Mouse (Mus musculus) limb, embryonic 14.5 days (tissue): Measurements from ENCODE around the gene Fam81a. TPM values are rescaled to one million over a fixed set of nuclear protein-coding genes. Genes with fewer than 3 reads are reported as not detected.
A peak's percentile ranks its signal among the peaks of the same experiment; 100 is the strongest.

ENCODE experiments used
- ATAC-seq: fragments of 200-750 bp; cut with Nextera tagmentation; 2 replicates; pipeline ENCODE4 v1.8.0; 2017; ENCODE audit warnings: low read depth, moderate number of reproducible peaks, moderate TSS enrichment; ENCODE audit not compliant: low FRiP score
- DNase-seq: peaks from one replicate; pipeline ENCODE4 v3.0.0-alpha.2; 2015; ENCODE audit warnings: low spot score
- H3K27ac ChIP-seq: fragments of 300-500 bp; sonication (generic); replicated peaks from 2 replicates; pipeline ENCODE4 v1.5.1; 2014; ENCODE audit warnings: low read depth, mild to moderate bottlenecking, low read length, moderate library complexity, mixed read lengths
- H3K27me3 ChIP-seq: fragments of 300-500 bp; sonication (generic); 2 replicates; pipeline ENCODE4 v1.6.1; 2014; ENCODE audit warnings: low read length, mixed read lengths; ENCODE audit not compliant: control insufficient read depth, insufficient read depth
- H3K36me3 ChIP-seq: fragments of 300-500 bp; sonication (generic); 2 replicates; pipeline ENCODE4 v1.6.1; 2014; ENCODE audit warnings: mild to moderate bottlenecking, low read length, moderate library complexity, mixed read lengths; ENCODE audit not compliant: control insufficient read depth, insufficient read depth
- H3K4me1 ChIP-seq: fragments of 300-500 bp; sonication (generic); 2 replicates; pipeline ENCODE4 v1.6.1; 2014; ENCODE audit warnings: antibody characterized with exemption, low read length, mixed read lengths; ENCODE audit not compliant: control insufficient read depth, insufficient read depth
- H3K4me2 ChIP-seq: fragments of 300-500 bp; sonication (generic); replicated peaks from 2 replicates; pipeline ENCODE4 v1.6.1; 2014; ENCODE audit warnings: low read depth, mild to moderate bottlenecking, low read length, moderate library complexity; ENCODE audit not compliant: severe bottlenecking
- H3K4me3 ChIP-seq: fragments of 300-500 bp; sonication (generic); replicated peaks from 2 replicates; pipeline ENCODE4 v1.5.1; 2014; ENCODE audit warnings: low read length
- H3K9ac ChIP-seq: fragments of 300-500 bp; sonication (generic); 2 replicates; pipeline ENCODE4 v1.6.1; 2014; ENCODE audit warnings: mild to moderate bottlenecking, low read depth, low read length, moderate library complexity; ENCODE audit not compliant: severe bottlenecking
- H3K9me3 ChIP-seq: fragments of 300-500 bp; sonication (generic); 2 replicates; pipeline ENCODE4 v1.6.1; 2016; ENCODE audit warnings: low read length; ENCODE audit not compliant: control insufficient read depth
- POLR2A ChIP-seq: fragments of 200-500 bp; IDR thresholded peaks from 2 replicates; pipeline ENCODE4 v1.8.0; 2012; ENCODE audit warnings: inconsistent platforms, mild to moderate bottlenecking, moderate library complexity, borderline replicate concordance; ENCODE audit not compliant: insufficient read depth, insufficient read length; ENCODE audit errors: extremely low read depth
- WGBS: fragments of 180-500 bp; shearing (Covaris S2); extraction: QIAGEN DNeasy Blood & Tissue Kit; methylation state at CpG from one replicate; pipeline ENCODE4 v1.1.7; 2014; 5-methylcytosine and 5-hydroxymethylcytosine counted together
- polyA plus RNA-seq, 2 experiments: library from polyadenylated mRNA; depleted of rRNA in 1 of 2; stranded (reverse) in 1 of 2; unstranded in 1 of 2; fragments of >200 nt; fragmentation: Nextera tagmentation in 1 of 2; extraction: Ambion mirVana in 1 of 2; gene quantifications; 2 replicates each; pipeline versions ENCODE4 v1.2.1 to v1.2.3; 2012 to 2014

Gene Fam81a
- polyA plus RNA-seq, 2 experiments, result 3.2 to 6.7 TPM

- Histone ChIP-seq H3K36me3 (no peaks in the 10 kb centered on the region), H3K4me3 (no peak overlapping the region), H3K4me2 (no peak overlapping the region), H3K9ac (no peak overlapping the region), H3K27ac (no peak overlapping the region), H3K9me3 (no peaks in the 10 kb centered on the region), H3K27me3 (no peaks in the 10 kb centered on the region), H3K4me1 (peaks cover 8% of the 10 kb centered on the region)
- DNase-seq, result peak; percentile 36
- TF ChIP-seq POLR2A, result no peak
- no peak for ATAC-seq
- WGBS, result 60% methylated on average over 2 of the region's 2 CpGs
Observed at GRCm38 (mm10) chr9:70080976-70081375, 61.4 kb downstream of the Fam81a start.

- Histone ChIP-seq H3K4me2 (no peak overlapping the region), H3K4me1 (peaks cover 8% of the 10 kb centered on the region), H3K27me3 (no peaks in the 10 kb centered on the region), H3K4me3 (no peak overlapping the region), H3K9me3 (no peaks in the 10 kb centered on the region), H3K27ac (no peak overlapping the region), H3K9ac (no peak overlapping the region), H3K36me3 (no peaks in the 10 kb centered on the region)
- no peak for DNase-seq
- ATAC-seq, result no peak
- 80% methylated on average over 9 of the region's 9 CpGs for WGBS
- no peak for TF ChIP-seq POLR2A
Observed at GRCm38 (mm10) chr9:70080027-70080800, 62.1 kb downstream of the Fam81a start.

GRCm38 (mm10) chr9:70078034-70078433, 64.3 kb downstream of the Fam81a start:
- 84% methylated on average over 3 of the region's 3 CpGs for WGBS
- TF ChIP-seq POLR2A, result no peak
- Histone ChIP-seq H3K9ac (no peak overlapping the region), H3K27ac (no peak overlapping the region), H3K4me1 (peaks cover 8% of the 10 kb centered on the region), H3K9me3 (no peaks in the 10 kb centered on the region), H3K36me3 (no peaks in the 10 kb centered on the region), H3K27me3 (no peaks in the 10 kb centered on the region), H3K4me2 (no peak overlapping the region), H3K4me3 (no peak overlapping the region)
- ATAC-seq (no peak), DNase-seq (no peak)

- H3K27ac ChIP-seq, result no peak overlapping the region
- no peak for TF ChIP-seq POLR2A
- 63% methylated on average over 7 of the region's 7 CpGs for WGBS
- H3K4me2 ChIP-seq, result no peak overlapping the region
- H3K4me1 ChIP-seq, result no peaks in the 10 kb centered on the region
- no peak overlapping the region for H3K4me3 ChIP-seq
- H3K9ac ChIP-seq, result no peak overlapping the region
- no peaks in the 10 kb centered on the region for H3K27me3 ChIP-seq
- no peaks in the 10 kb centered on the region for H3K36me3 ChIP-seq
- no peak for ATAC-seq
- H3K9me3 ChIP-seq, result no peaks in the 10 kb centered on the region
- DNase-seq, result no peak
Observed at GRCm38 (mm10) chr9:70077170-70077569, 65.2 kb downstream of the Fam81a start.

- no peak overlapping the region for H3K4me2 ChIP-seq
- whole genome bisulfite sequencing, result 88% methylated on average over 8 of the region's 8 CpGs
- H3K9me3 ChIP-seq, result no peaks in the 10 kb centered on the region
- DNase-seq (no peak), ATAC-seq (no peak)
- no peak overlapping the region for H3K4me3 ChIP-seq
- no peak overlapping the region for H3K27ac ChIP-seq
- no peak overlapping the region for H3K9ac ChIP-seq
- no peaks in the 10 kb centered on the region for H3K36me3 ChIP-seq
- TF ChIP-seq POLR2A, result no peak
- no peaks in the 10 kb centered on the region for H3K27me3 ChIP-seq
- no peaks in the 10 kb centered on the region for H3K4me1 ChIP-seq
Observed at GRCm38 (mm10) chr9:70072387-70072786, 70.0 kb downstream of the Fam81a start.
